Comparison of ENCODE assay signal across 8 mouse cellular contexts in the genomic region with DNA sequence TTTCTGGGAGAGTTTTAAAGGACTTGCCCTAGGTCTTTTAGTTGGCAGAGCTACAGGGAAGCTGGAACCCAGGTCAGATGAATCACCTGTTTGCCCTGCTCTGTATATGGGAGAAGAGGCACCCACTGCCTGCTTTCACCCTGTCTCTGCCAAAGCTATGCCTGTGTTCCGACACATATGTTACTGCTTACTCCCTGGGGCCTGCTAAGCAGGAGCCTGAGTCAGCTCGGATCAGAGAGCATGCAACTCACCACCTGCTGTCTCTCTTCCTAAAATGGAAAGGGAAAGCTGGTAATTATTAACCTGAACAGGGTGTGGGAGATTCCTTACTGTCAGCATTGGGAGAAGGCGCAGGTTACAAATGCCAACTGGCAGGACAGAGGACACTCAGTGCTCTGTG. TPM values are rescaled to one million over a fixed set of nuclear protein-coding genes. Genes with fewer than 3 reads are reported as not detected.
DNase-seq lines count a peak whose midpoint lies in the region; ATAC-seq lines count a peak whose summit lies in the region.

No protein-coding gene starts in this region.

- no peaks in the 10 kb centered on the region for H3K9me3 ChIP-seq in neural tube, embryonic 11.5 days (ENCODE audit: control insufficient read depth, low read length)
- no peaks in the 10 kb centered on the region for H3K9me3 ChIP-seq in hindbrain, embryonic 12.5 days (replicated peaks)
- no peaks in the 10 kb centered on the region for H3K9me3 ChIP-seq in limb, embryonic 15.5 days
- H3K9me3 ChIP-seq in neural tube, embryonic 15.5 days (replicated peaks), result no peaks in the 10 kb centered on the region

- no peak for ATAC-seq in neural tube, embryonic 11.5 days (ENCODE audit: insufficient read depth, low FRiP score, low TSS enrichment)
- ATAC-seq in hindbrain, embryonic 12.5 days (ENCODE audit: low FRiP score), result no peak
- ATAC-seq in limb, embryonic 15.5 days (ENCODE audit: insufficient number of reproducible peaks, low FRiP score, low TSS enrichment, low read depth), result no peak
- ATAC-seq in neural tube, embryonic 15.5 days (ENCODE audit: low FRiP score), result no peak

- no peak for DNase-seq in neural tube, embryonic 11.5 days (ENCODE audit: low spot score)
- DNase-seq in neural tube, embryonic 10.5 days (ENCODE audit: extremely low spot score, low spot score), result no peak
- DNase-seq in cerebellum, postnatal 14 days, result peak; percentile 45 to 66
- no peak for DNase-seq in spleen, adult 18-20 months
- no peak for DNase-seq in c-Kit-positive CD71-positive TER-119-positive erythroid progenitor cells, embryonic 14.5 days (ENCODE audit: low spot score)

- H3K36me3 ChIP-seq in neural tube, embryonic 11.5 days (ENCODE audit: control insufficient read depth, insufficient read depth, low read length), result no peaks in the 10 kb centered on the region
- no peaks in the 10 kb centered on the region for H3K36me3 ChIP-seq in hindbrain, embryonic 12.5 days
- H3K36me3 ChIP-seq in limb, embryonic 15.5 days, result no peaks in the 10 kb centered on the region
- H3K36me3 ChIP-seq in neural tube, embryonic 15.5 days, result no peaks in the 10 kb centered on the region

- no peaks in the 10 kb centered on the region for H3K27me3 ChIP-seq in neural tube, embryonic 11.5 days (ENCODE audit: control insufficient read depth, insufficient read depth, low read length)
- no peaks in the 10 kb centered on the region for H3K27me3 ChIP-seq in hindbrain, embryonic 12.5 days
- H3K27me3 ChIP-seq in limb, embryonic 15.5 days, result no peaks in the 10 kb centered on the region
- no peaks in the 10 kb centered on the region for H3K27me3 ChIP-seq in neural tube, embryonic 15.5 days (replicated peaks)

- no peak overlapping the region for H3K27ac ChIP-seq in neural tube, embryonic 11.5 days (ENCODE audit: low read depth, low read length)
- H3K27ac ChIP-seq in hindbrain, embryonic 12.5 days, result peak overlapping the region; percentile 97
- peak overlapping the region; percentile 100 for H3K27ac ChIP-seq in limb, embryonic 15.5 days
- peak overlapping the region; percentile 99 for H3K27ac ChIP-seq in neural tube, embryonic 15.5 days (replicated peaks)

- H3K4me3 ChIP-seq in neural tube, embryonic 11.5 days (ENCODE audit: low read depth, low read length), result no peak overlapping the region
- H3K4me3 ChIP-seq in hindbrain, embryonic 12.5 days, result no peak overlapping the region
- no peak overlapping the region for H3K4me3 ChIP-seq in limb, embryonic 15.5 days
- H3K4me3 ChIP-seq in neural tube, embryonic 15.5 days (replicated peaks), result peak overlapping the region; percentile 60

- no peak overlapping the region for H3K9ac ChIP-seq in neural tube, embryonic 11.5 days (ENCODE audit: low read length)
- H3K9ac ChIP-seq in hindbrain, embryonic 12.5 days, result no peak overlapping the region
- no peak overlapping the region for H3K9ac ChIP-seq in limb, embryonic 15.5 days
- H3K9ac ChIP-seq in neural tube, embryonic 15.5 days (replicated peaks), result no peak overlapping the region

- H3K4me2 ChIP-seq in neural tube, embryonic 11.5 days (ENCODE audit: low read depth), result peak overlapping the region; percentile 46; the same call in 1 of the 2 replicates
- peak overlapping the region; percentile 54 for H3K4me2 ChIP-seq in hindbrain, embryonic 12.5 days (replicated peaks)
- H3K4me2 ChIP-seq in limb, embryonic 15.5 days, result 0 out of 2 replicates have a peak overlapping the region, but pooled peaks have one; percentile 40
- peak overlapping the region; percentile 54 for H3K4me2 ChIP-seq in neural tube, embryonic 15.5 days

- peaks cover 8% of the 10 kb centered on the region for H3K4me1 ChIP-seq in neural tube, embryonic 11.5 days (ENCODE audit: control insufficient read depth, insufficient read depth, low read length)
- H3K4me1 ChIP-seq in hindbrain, embryonic 12.5 days, result peaks cover 25% of the 10 kb centered on the region
- H3K4me1 ChIP-seq in limb, embryonic 15.5 days, result peaks cover 33% of the 10 kb centered on the region
- peaks cover 31% of the 10 kb centered on the region for H3K4me1 ChIP-seq in neural tube, embryonic 15.5 days

- 27% methylated on average over 3 of the region's 3 CpGs for WGBS in neural tube, embryonic 11.5 days
- 32% methylated on average over 3 of the region's 3 CpGs for WGBS in hindbrain, embryonic 12.5 days
- 29% methylated on average over 3 of the region's 3 CpGs for WGBS in limb, embryonic 15.5 days
- 26% methylated on average over 3 of the region's 3 CpGs for WGBS in neural tube, embryonic 15.5 days

RNA-seq across cellular contexts. Expression of a gene that starts 2.2 kb away (rescaled TPM):
- 286 and 314 TPM in 2 replicates for polyA plus RNA-seq in neural tube, embryonic 11.5 days (2014; fragmentation: Nextera tagmentation; extraction: Ambion mirVana)
- 298 and 322 TPM in 2 replicates for polyA plus RNA-seq in hindbrain, embryonic 12.5 days (2016; fragmentation: Nextera tagmentation; extraction: Ambion mirVana)
- polyA plus RNA-seq in limb, embryonic 15.5 days (2015; fragmentation: Nextera tagmentation; extraction: Ambion mirVana), result 162 and 201 TPM in 2 replicates
- polyA plus RNA-seq in neural tube, embryonic 15.5 days (2015; fragmentation: Nextera tagmentation; extraction: Ambion mirVana), result 80.0 and 105 TPM in 2 replicates

RNA-seq across cellular contexts. Expression of a gene that starts 59.5 kb away (rescaled TPM):
- 434 and 443 TPM in 2 replicates for polyA plus RNA-seq in neural tube, embryonic 11.5 days (2014; fragmentation: Nextera tagmentation; extraction: Ambion mirVana)
- 386 and 390 TPM in 2 replicates for polyA plus RNA-seq in hindbrain, embryonic 12.5 days (2016; fragmentation: Nextera tagmentation; extraction: Ambion mirVana)
- 396 and 431 TPM in 2 replicates for polyA plus RNA-seq in limb, embryonic 15.5 days (2015; fragmentation: Nextera tagmentation; extraction: Ambion mirVana)
- polyA plus RNA-seq in neural tube, embryonic 15.5 days (2015; fragmentation: Nextera tagmentation; extraction: Ambion mirVana), result 595 and 628 TPM in 2 replicates

Comparison
In these comparisons a context has a peak if more than half of its experiments do, and no peak if none do; other contexts are left out.
1. DNase-seq: peak in cerebellum, postnatal 14 days (2 of 2); none in neural tube, embryonic 11.5 days (single experiment), neural tube, embryonic 10.5 days (single experiment), spleen, adult 18-20 months (0 of 2) and c-Kit-positive CD71-positive TER-119-positive erythroid progenitor cells, embryonic 14.5 days (single experiment).
2. Peak in every context shown above with its lines, with median percentiles within 50 percentile points of each other: H3K4me2 ChIP-seq.